Comparison of ENCODE assay signal across 9 mouse cellular contexts in the genomic region with DNA sequence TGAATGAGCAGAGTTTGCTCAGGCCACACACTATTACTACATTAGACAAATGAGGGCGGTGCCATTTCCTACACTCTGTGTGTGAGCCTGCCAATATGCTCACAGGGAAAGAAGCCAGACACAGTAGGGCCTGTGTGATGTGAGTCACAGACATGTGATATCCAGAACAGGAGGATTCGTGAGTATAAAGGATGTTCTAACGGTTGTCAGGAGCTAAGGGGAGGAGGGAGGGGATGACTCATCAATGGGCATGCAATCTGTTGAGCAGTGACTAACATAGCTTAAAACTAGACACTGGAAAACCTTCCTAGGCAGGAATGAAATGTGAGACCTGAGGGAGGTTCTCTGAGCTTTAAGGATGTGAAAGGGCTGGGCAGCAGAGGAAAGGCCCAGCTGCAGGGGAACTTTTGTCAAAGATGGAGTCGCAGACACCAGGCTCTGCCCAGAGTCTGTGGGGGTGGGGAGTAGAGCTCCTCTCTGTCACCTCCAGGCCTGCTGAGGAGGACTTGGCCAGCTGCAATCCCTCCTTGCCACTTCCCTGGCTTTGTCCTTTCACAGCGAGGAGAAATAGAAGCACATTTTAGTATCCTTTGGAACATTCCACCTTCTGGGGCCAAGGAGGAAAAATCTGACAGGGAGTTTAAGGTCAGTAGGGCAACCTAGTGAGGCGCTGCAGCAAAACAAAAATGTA. TPM values are rescaled to one million over a fixed set of nuclear protein-coding genes. Genes with fewer than 3 reads are reported as not detected.
DNase-seq lines count a peak whose midpoint lies in the region; ATAC-seq lines count a peak whose summit lies in the region.
"Had no signal": no experiment of that assay in that cellular context is flagged by ENCODE, and none has a peak within 500 bp of the region (broad histone marks: within the 10 kb centered on the region; RNA-seq: fewer than 3 reads in every experiment).

No protein-coding gene starts in this region.

- H3K4me3 ChIP-seq in heart, embryonic 15.5 days: no peak overlapping the region
- no peak overlapping the region for H3K4me3 ChIP-seq in limb, embryonic 10.5 days

- ATAC-seq in heart, embryonic 15.5 days (replicated peaks; ENCODE audit: insufficient number of reproducible peaks, insufficient read depth, low FRiP score, low read depth): peak; percentile 52; the same call in 1 of the 2 replicates

- no peak overlapping the region for H3K4me2 ChIP-seq in heart, embryonic 15.5 days

- no peaks in the 10 kb centered on the region for H3K9me3 ChIP-seq in heart, embryonic 15.5 days (replicated peaks)
- no peaks in the 10 kb centered on the region for H3K9me3 ChIP-seq in limb, embryonic 10.5 days (replicated peaks)

- no peaks in the 10 kb centered on the region for H3K36me3 ChIP-seq in heart, embryonic 15.5 days
- no peaks in the 10 kb centered on the region for H3K36me3 ChIP-seq in limb, embryonic 10.5 days

- H3K4me1 ChIP-seq in heart, embryonic 15.5 days (replicated peaks): peaks cover 2% of the 10 kb centered on the region; the same call in 1 of the 2 replicates
- H3K4me1 ChIP-seq in limb, embryonic 10.5 days: peaks cover 16% of the 10 kb centered on the region

- H3K27ac ChIP-seq in heart, embryonic 15.5 days: no peak overlapping the region
- H3K27ac ChIP-seq in limb, embryonic 10.5 days: 0 out of 2 replicates have a peak overlapping the region, but pooled peaks have one; percentile 30

- 33% methylated on average over 6 of the region's 6 CpGs for WGBS in heart, embryonic 15.5 days
- WGBS in limb, embryonic 10.5 days: 71% methylated on average over 6 of the region's 6 CpGs

- DNase-seq in adrenal gland, adult 2 months: peak; percentile 70
- no peak for DNase-seq in adrenal gland, postnatal 4 days (ENCODE audit: low spot score in 2 of 2)
- peak; percentile 75 for DNase-seq in 3134 (ENCODE audit: extremely low read depth, insufficient read length, low spot score)
- peak; percentile 63 for DNase-seq in cerebellum, adult 9-10 months
- no peak for DNase-seq in limb, embryonic 10.5 days (ENCODE audit: low spot score)
- DNase-seq in telencephalon, adult 2 months (ENCODE audit: low read depth, low spot score): peak; percentile 97
- DNase-seq in embryo, embryonic 10.5 days (ENCODE audit: low spot score): no peak

- H3K27me3 ChIP-seq in heart, embryonic 15.5 days: peaks cover 9% of the 10 kb centered on the region; the same call in 1 of the 2 replicates
- H3K27me3 ChIP-seq in limb, embryonic 10.5 days (ENCODE audit: low read depth, poor library complexity, severe bottlenecking): no peaks in the 10 kb centered on the region

- no peak overlapping the region for H3K9ac ChIP-seq in heart, embryonic 15.5 days

RNA-seq across cellular contexts. Expression of a gene that starts 9.2 kb away (rescaled TPM):
- total RNA-seq in adrenal gland, adult 2 months (2021): 10 to 100 TPM in 1 of 2 experiments, 1 to 10 TPM in 1; 8.2 to 21.9 TPM
- 14.3 and 14.4 TPM in 2 replicates for polyA plus RNA-seq in adrenal gland, adult 2 months (2012; rRNA removed)
- total RNA-seq in adrenal gland, postnatal 4 days (2021): 10 to 100 TPM in 1 of 2 experiments, 1 to 10 TPM in 1; 2.4 to 57.1 TPM
- 0.45 and 0.47 TPM in 2 replicates for polyA plus RNA-seq in heart, embryonic 15.5 days (2015; fragmentation: Nextera tagmentation; extraction: Ambion mirVana)
- not detected in 2 replicates for polyA plus RNA-seq in limb, embryonic 10.5 days (2016; fragmentation: Nextera tagmentation; extraction: Ambion mirVana)
- total RNA-seq: neutrophil, adult 5-6 weeks had no signal

RNA-seq across cellular contexts. Expression of a gene that starts 57.4 kb away (rescaled TPM):
- total RNA-seq in adrenal gland, adult 2 months (2021): not detected
- polyA plus RNA-seq in adrenal gland, adult 2 months (2012; rRNA removed): 0.08 and 0.32 TPM in 2 replicates
- under 1 TPM; 0.31 to 0.39 TPM for total RNA-seq in adrenal gland, postnatal 4 days (2021)
- polyA plus RNA-seq in heart, embryonic 15.5 days (2015; fragmentation: Nextera tagmentation; extraction: Ambion mirVana): 0.54 and 1.1 TPM in 2 replicates
- 20.1 and 34.2 TPM in 2 replicates for polyA plus RNA-seq in limb, embryonic 10.5 days (2016; fragmentation: Nextera tagmentation; extraction: Ambion mirVana)
- total RNA-seq: neutrophil, adult 5-6 weeks had no signal

Comparison
In these comparisons a context has a peak if more than half of its experiments do, and no peak if none do; other contexts are left out.
1. DNase-seq: peak in adrenal gland, adult 2 months (single experiment), 3134 (single experiment), cerebellum, adult 9-10 months (single experiment) and telencephalon, adult 2 months (single experiment); none in adrenal gland, postnatal 4 days (0 of 2), limb, embryonic 10.5 days (single experiment) and embryo, embryonic 10.5 days (single experiment).
2. RNA of a gene that starts 9.2 kb away (polyA plus RNA-seq): 14.3 to 14.4 TPM in adrenal gland, adult 2 months; 0.45 to 0.47 TPM in heart, embryonic 15.5 days and not detected in limb, embryonic 10.5 days; every median in the first group is over 10 times any median in the second.